Mouse (Mus musculus) limb, embryonic 12.5 days (tissue): Measurements from ENCODE around the gene Golga3. TPM values are rescaled to one million over a fixed set of nuclear protein-coding genes. Genes with fewer than 3 reads are reported as not detected.
A peak's percentile ranks its signal among the peaks of the same experiment; 100 is the strongest.

Source experiments
- ATAC-seq: fragments of 200-750 bp; cut with Nextera tagmentation; 2 replicates; pipeline ENCODE4 v1.8.0; 2017; ENCODE audit warnings: low read depth, moderate TSS enrichment; ENCODE audit not compliant: insufficient number of reproducible peaks, insufficient read depth, low FRiP score, low TSS enrichment
- H3K27ac ChIP-seq: fragments of 300-500 bp; sonication (generic); 2 replicates; pipeline ENCODE4 v1.5.1; 2016; ENCODE audit warnings: mild to moderate bottlenecking, moderate library complexity
- H3K27me3 ChIP-seq: fragments of 300-500 bp; sonication (generic); 2 replicates; pipeline ENCODE4 v1.6.1; 2016; ENCODE audit warnings: mild to moderate bottlenecking, moderate library complexity
- H3K36me3 ChIP-seq: fragments of 300-500 bp; sonication (generic); 2 replicates; pipeline ENCODE4 v1.6.1; 2016; ENCODE audit warnings: mild to moderate bottlenecking, moderate library complexity
- H3K4me1 ChIP-seq: fragments of 300-500 bp; sonication (generic); replicated peaks from 2 replicates; pipeline ENCODE4 v1.6.1; 2016
- H3K4me2 ChIP-seq: fragments of 300-500 bp; sonication (generic); 2 replicates; pipeline ENCODE4 v1.6.1; 2016; ENCODE audit warnings: mild to moderate bottlenecking, moderate library complexity
- H3K4me3 ChIP-seq: fragments of 300-500 bp; sonication (generic); replicated peaks from 2 replicates; pipeline ENCODE4 v1.5.1; 2016; ENCODE audit warnings: mild to moderate bottlenecking
- H3K9ac ChIP-seq: fragments of 300-500 bp; sonication (generic); replicated peaks from 2 replicates; pipeline ENCODE4 v1.6.1; 2016; ENCODE audit warnings: mild to moderate bottlenecking, moderate library complexity
- H3K9me3 ChIP-seq: fragments of 300-500 bp; sonication (generic); 2 replicates; pipeline ENCODE4 v1.6.1; 2016; ENCODE audit warnings: mild to moderate bottlenecking, moderate library complexity
- WGBS: fragments of 180-500 bp; shearing (Covaris S2); methylation state at CpG from one replicate; pipeline ENCODE4 v1.1.7; 2016; 5-methylcytosine and 5-hydroxymethylcytosine counted together
- polyA plus RNA-seq: library from polyadenylated mRNA; unstranded; fragments of >200 nt; fragmentation: Nextera tagmentation; extraction: Ambion mirVana; gene quantifications from 2 replicates; pipeline ENCODE4 v1.2.1, GENCODE M21; 2016

Gene Golga3
- polyA plus RNA-seq, 1 experiment from 2014 or later, result 26.6 TPM

DNA sequence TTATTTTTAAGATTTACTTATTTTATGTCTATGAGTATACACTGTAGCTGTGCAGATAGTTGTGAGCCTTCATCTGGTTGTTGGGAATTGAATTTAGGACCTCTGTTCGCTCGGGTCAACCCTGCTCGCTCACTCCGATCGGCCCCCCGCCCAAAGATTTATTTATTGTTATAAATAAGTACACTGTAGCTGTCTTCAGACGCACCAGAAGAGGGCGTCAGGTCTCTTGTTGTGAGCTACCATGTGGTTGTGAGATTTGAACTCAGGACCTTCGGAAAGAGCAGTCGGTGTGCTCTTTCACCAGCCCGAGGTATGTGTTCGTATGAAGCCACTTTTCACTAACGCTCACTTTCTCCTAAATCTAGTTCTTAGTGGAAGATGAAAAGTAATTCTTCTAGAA lies 55.1 kb downstream of the Golga3 start:
- Histone ChIP-seq H3K9me3 (no peaks in the 10 kb centered on the region), H3K4me3 (peak overlapping the region; percentile 96), H3K27me3 (no peaks in the 10 kb centered on the region), H3K27ac (no peak overlapping the region), H3K9ac (peak overlapping the region; percentile 92), H3K4me2 (peak overlapping the region; percentile 74), H3K4me1 (peaks cover 21% of the 10 kb centered on the region), H3K36me3 (peaks cover 35% of the 10 kb centered on the region)
- 51% methylated on average over 13 of the region's 13 CpGs for WGBS
- ATAC-seq, result no peak

- Histone ChIP-seq H3K4me1 (peaks cover 21% of the 10 kb centered on the region), H3K36me3 (peaks cover 36% of the 10 kb centered on the region), H3K27ac (no peak overlapping the region), H3K27me3 (no peaks in the 10 kb centered on the region), H3K4me3 (peak overlapping the region; percentile 96), H3K9me3 (no peaks in the 10 kb centered on the region), H3K4me2 (peak overlapping the region; percentile 74; the same call in 1 of the 2 replicates), H3K9ac (no peak overlapping the region)
- WGBS, result 95% methylated on average over 6 of the region's 6 CpGs
- ATAC-seq, result no peak
Observed at GRCm38 (mm10) chr5:110232346-110232745, 55.8 kb downstream of the Golga3 start.

GRCm38 (mm10) chr5:110244091-110244490 lies 67.6 kb downstream of the Golga3 start:
- Histone ChIP-seq H3K27me3 (no peaks in the 10 kb centered on the region), H3K4me3 (no peak overlapping the region), H3K36me3 (peaks cover 94% of the 10 kb centered on the region), H3K9me3 (no peaks in the 10 kb centered on the region), H3K27ac (no peak overlapping the region), H3K4me1 (no peaks in the 10 kb centered on the region), H3K4me2 (no peak overlapping the region), H3K9ac (no peak overlapping the region)
- WGBS, result 91% methylated on average over 2 of the region's 2 CpGs
- ATAC-seq, result no peak

GRCm38 (mm10) chr5:110266941-110267340 lies 90.4 kb downstream of the Golga3 start:
- H3K4me2 ChIP-seq, result no peak overlapping the region
- H3K4me3 ChIP-seq, result no peak overlapping the region
- WGBS, result 92% methylated on average over 4 of the region's 4 CpGs
- ATAC-seq, result no peak
- no peaks in the 10 kb centered on the region for H3K27me3 ChIP-seq
- H3K36me3 ChIP-seq, result peaks cover 51% of the 10 kb centered on the region
- no peaks in the 10 kb centered on the region for H3K9me3 ChIP-seq
- H3K4me1 ChIP-seq, result peaks cover 6% of the 10 kb centered on the region
- no peak overlapping the region for H3K27ac ChIP-seq
- H3K9ac ChIP-seq, result no peak overlapping the region

DNA sequence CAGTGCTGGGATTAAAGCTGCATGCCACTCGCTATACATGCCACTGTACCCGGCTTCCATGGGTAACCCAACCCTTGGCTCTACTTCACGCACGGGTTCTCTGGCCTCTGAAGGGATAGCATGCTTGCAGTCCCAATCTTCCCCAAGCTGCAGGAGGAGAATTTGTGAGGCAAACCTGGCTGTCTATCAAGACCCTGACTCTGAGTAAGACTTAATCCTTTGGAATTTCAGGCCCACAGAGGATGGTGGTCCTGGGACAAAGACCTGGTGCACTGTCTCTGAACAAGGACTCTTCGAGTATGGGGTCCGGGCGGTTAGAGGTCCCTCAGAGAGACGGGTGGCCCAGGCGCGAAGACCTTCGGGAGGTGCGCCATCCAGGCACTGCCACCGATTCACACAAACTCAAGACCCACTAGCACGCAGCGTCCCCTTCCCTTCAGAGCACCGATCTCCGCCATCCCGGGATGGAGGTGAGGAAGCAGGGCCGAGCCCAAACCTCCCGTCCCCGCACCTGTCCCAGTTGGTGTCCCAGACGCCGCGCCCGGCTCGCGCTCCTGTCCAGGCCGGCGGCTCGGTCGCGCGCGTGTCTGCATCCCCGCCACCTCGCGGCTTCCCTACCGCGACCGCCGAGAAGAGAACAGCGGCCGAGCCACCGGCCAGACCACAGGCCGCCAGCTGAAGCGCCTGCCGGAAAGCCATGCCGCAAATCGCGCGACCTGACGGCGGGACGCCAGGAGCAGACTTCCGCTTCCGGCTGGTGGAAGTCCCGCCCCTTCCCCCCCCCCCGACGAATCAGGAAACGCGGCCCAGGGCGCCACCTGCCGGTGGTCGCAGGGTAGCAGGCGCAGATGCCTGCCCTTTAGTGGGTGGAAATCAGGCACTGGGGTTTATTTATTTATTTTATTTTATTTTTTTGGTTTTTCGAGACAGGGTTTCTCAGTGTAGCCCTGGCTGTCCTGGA lies 92.9 kb downstream of the Golga3 start, which contains the start of gene Pgam5:
TSS of gene Pgam5 (minus strand) at position 773 of the 961 bp plus-strand sequence.
- H3K4me2 ChIP-seq, result peak within 1 kb of the TSS; percentile 95
- H3K9me3 ChIP-seq, result no peaks in the 10 kb centered on the region
- H3K9ac ChIP-seq, result peak within 1 kb of the TSS; percentile 95
- H3K27me3 ChIP-seq, result no peaks in the 10 kb centered on the region
- peaks cover 6% of the 10 kb centered on the region for H3K4me1 ChIP-seq
- ATAC-seq, result peak; percentile 86
- peak within 1 kb of the TSS; percentile 96 for H3K4me3 ChIP-seq
- WGBS, result under 1% methylated on average over 58 of the region's 66 CpGs
- peaks cover 36% of the 10 kb centered on the region for H3K36me3 ChIP-seq
- H3K27ac ChIP-seq, result peak within 1 kb of the TSS; percentile 45; the same call in 1 of the 2 replicates

- ATAC-seq, result peak; percentile 11; the same call in 1 of the 2 replicates
- Histone ChIP-seq H3K27ac (no peak overlapping the region), H3K4me1 (peaks cover 6% of the 10 kb centered on the region), H3K9me3 (no peaks in the 10 kb centered on the region), H3K9ac (no peak overlapping the region), H3K4me3 (no peak overlapping the region), H3K4me2 (no peak overlapping the region), H3K27me3 (no peaks in the 10 kb centered on the region), H3K36me3 (peaks cover 28% of the 10 kb centered on the region)
- 90% methylated on average over 6 of the region's 6 CpGs for WGBS
Observed at GRCm38 (mm10) chr5:110270242-110270641, 93.7 kb downstream of the Golga3 start.

- Histone ChIP-seq H3K9ac (no peak overlapping the region), H3K4me1 (no peaks in the 10 kb centered on the region), H3K27me3 (no peaks in the 10 kb centered on the region), H3K9me3 (no peaks in the 10 kb centered on the region), H3K36me3 (no peaks in the 10 kb centered on the region), H3K4me3 (no peak overlapping the region), H3K4me2 (no peak overlapping the region), H3K27ac (no peak overlapping the region)
- 80% methylated on average over 4 of the region's 4 CpGs for WGBS
- ATAC-seq, result no peak
Observed at GRCm38 (mm10) chr5:110274147-110274546, 97.6 kb downstream of the Golga3 start.

- no peaks in the 10 kb centered on the region for H3K27me3 ChIP-seq
- H3K36me3 ChIP-seq, result no peaks in the 10 kb centered on the region
- no peak for ATAC-seq
- H3K4me2 ChIP-seq, result no peak overlapping the region
- no peak overlapping the region for H3K4me3 ChIP-seq
- 63% methylated on average over 2 of the region's 2 CpGs for WGBS
- no peaks in the 10 kb centered on the region for H3K9me3 ChIP-seq
- H3K9ac ChIP-seq, result no peak overlapping the region
- no peaks in the 10 kb centered on the region for H3K4me1 ChIP-seq
- no peak overlapping the region for H3K27ac ChIP-seq
Observed at GRCm38 (mm10) chr5:110274846-110275245, 98.3 kb downstream of the Golga3 start.

Other genes starting within 250 kb of the Golga3 start
- gene Zfp932, start 180.2 kb upstream of the Golga3 start, polyA plus RNA-seq, result 26.0 and 27.8 TPM in 2 replicates
- 4.3 and 6.0 TPM in 2 replicates for gene Gm17655, start 104.2 kb upstream of the Golga3 start, polyA plus RNA-seq
- gene Gm35315, start 82.3 kb upstream of the Golga3 start, polyA plus RNA-seq, result 1.1 and 1.7 TPM in 2 replicates
- 1.8 and 2.0 TPM in 2 replicates for gene Plcxd1, start 76.7 kb upstream of the Golga3 start, polyA plus RNA-seq
- gene Gtpbp6, start 68.5 kb upstream of the Golga3 start, polyA plus RNA-seq, result 41.7 and 42.5 TPM in 2 replicates
- 5.0 and 5.1 TPM in 2 replicates for gene Zfp605, start 66.6 kb upstream of the Golga3 start, polyA plus RNA-seq
- gene Chfr, start 40.9 kb upstream of the Golga3 start, polyA plus RNA-seq, result 32.4 and 34.2 TPM in 2 replicates
- gene Ankle2, start 54.3 kb downstream of the Golga3 start, polyA plus RNA-seq, result 41.3 and 43.2 TPM in 2 replicates
- 87.7 and 88.1 TPM in 2 replicates for gene Pgam5, start 93.2 kb downstream of the Golga3 start, polyA plus RNA-seq
- 9.7 and 11.0 TPM in 2 replicates for gene Pxmp2, start 109.5 kb downstream of the Golga3 start, polyA plus RNA-seq
- 45.2 and 47.7 TPM in 2 replicates for gene Pole, start 109.6 kb downstream of the Golga3 start, polyA plus RNA-seq
- gene P2rx2, start 166.5 kb downstream of the Golga3 start, polyA plus RNA-seq, result 0.74 and 1.1 TPM in 2 replicates
- gene Lrcol1, start 168.0 kb downstream of the Golga3 start, polyA plus RNA-seq, result not detected in 2 replicates